Mouse (Mus musculus): Measurements from ENCODE around the gene Olfr56. TPM values are rescaled to one million over a fixed set of nuclear protein-coding genes. Genes with fewer than 3 reads are reported as not detected.
A peak's percentile ranks its signal among the peaks of the same experiment; 100 is the strongest.

Gene Olfr56
- polyA plus RNA-seq, 1 experiment, result 0.75 TPM

GRCm38 (mm10) chr11:49084875-49085274, 106.2 kb downstream of the Olfr56 start:
- no peaks in the 10 kb centered on the region for H3K36me3 ChIP-seq (ENCODE audit: control insufficient read depth, insufficient read depth, low read length)
- no peaks in the 10 kb centered on the region for H3K27me3 ChIP-seq (ENCODE audit: control insufficient read depth, insufficient read depth, low read length)
- TF ChIP-seq CTCF (IDR thresholded peaks at IDR 0.05; ENCODE audit: borderline replicate concordance, control insufficient read depth, extremely low read depth, insufficient read depth, low read length, poor library complexity), result no peak
- TF ChIP-seq POLR2A (IDR thresholded peaks at IDR 0.05; ENCODE audit: control insufficient read depth, extremely low read depth, insufficient read depth, low read length, poor library complexity), result no peak
- H3K4me3 ChIP-seq (ENCODE audit: control insufficient read depth, insufficient read depth, low read length), result no peak overlapping the region
- H3K27ac ChIP-seq (ENCODE audit: control insufficient read depth, insufficient read depth, low read length), result peak overlapping the region; percentile 55; the same call in 1 of the 2 replicates
- peak; percentile 61 for DNase-seq
- H3K4me1 ChIP-seq (replicated peaks; ENCODE audit: control insufficient read depth, insufficient read depth, low read length), result peaks cover 17% of the 10 kb centered on the region
- WGBS, result 4% methylated on average over 3 of the region's 3 CpGs

DNA sequence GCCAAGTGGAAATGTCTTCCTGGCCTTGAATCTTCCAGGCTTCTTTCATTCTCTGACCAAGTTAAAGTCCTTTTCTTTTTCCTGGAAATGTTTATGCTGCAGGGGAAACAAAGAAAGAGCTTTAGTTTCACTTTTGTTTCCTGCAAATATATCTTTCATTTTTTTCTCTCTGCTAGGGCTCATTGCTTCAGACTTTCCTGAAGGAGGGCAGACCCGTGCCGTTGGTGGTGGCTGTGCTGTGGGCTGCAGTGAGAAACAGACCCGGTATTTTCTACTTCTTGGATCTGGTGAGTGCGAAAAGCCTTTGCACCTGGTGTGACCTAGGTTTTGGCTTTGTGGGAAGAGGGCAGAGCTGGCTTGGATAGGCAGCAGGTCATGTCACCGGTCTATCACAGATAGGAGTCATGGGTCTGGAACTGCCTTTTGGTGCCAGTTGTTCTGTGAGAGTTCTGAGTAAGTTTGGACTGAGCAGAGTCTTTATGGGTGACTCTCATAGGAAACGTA, 108.2 kb downstream of the Olfr56 start:
- Histone ChIP-seq H3K27ac (ENCODE audit: control insufficient read depth, insufficient read depth, low read length) (peak overlapping the region; percentile 99), H3K36me3 (ENCODE audit: control insufficient read depth, insufficient read depth, low read length) (peaks cover 3% of the 10 kb centered on the region; the same call in 1 of the 2 replicates), H3K27me3 (ENCODE audit: control insufficient read depth, insufficient read depth, low read length) (no peaks in the 10 kb centered on the region), H3K4me1 (replicated peaks; ENCODE audit: control insufficient read depth, insufficient read depth, low read length) (peaks cover 14% of the 10 kb centered on the region), H3K4me3 (ENCODE audit: control insufficient read depth, insufficient read depth, low read length) (peak overlapping the region; percentile 77)
- under 1% methylated on average over 6 of the region's 6 CpGs for WGBS
- TF ChIP-seq POLR2A (IDR thresholded peaks at IDR 0.05; ENCODE audit: control insufficient read depth, extremely low read depth, insufficient read depth, low read length, poor library complexity), result no peak; the same call in 1 of the 2 replicates
- no peak for TF ChIP-seq CTCF (IDR thresholded peaks at IDR 0.05; ENCODE audit: borderline replicate concordance, control insufficient read depth, extremely low read depth, insufficient read depth, low read length, poor library complexity)
- peak; percentile 43 for DNase-seq

- H3K36me3 ChIP-seq (ENCODE audit: control insufficient read depth, insufficient read depth, low read length), result peaks cover 3% of the 10 kb centered on the region; the same call in 1 of the 2 replicates
- TF ChIP-seq CTCF (IDR thresholded peaks at IDR 0.05; ENCODE audit: borderline replicate concordance, control insufficient read depth, extremely low read depth, insufficient read depth, low read length, poor library complexity) (no peak), POLR2A (IDR thresholded peaks at IDR 0.05; ENCODE audit: control insufficient read depth, extremely low read depth, insufficient read depth, low read length, poor library complexity) (no peak)
Observed at GRCm38 (mm10) chr11:49087830-49088616, 109.3 kb downstream of the Olfr56 start.

DNA sequence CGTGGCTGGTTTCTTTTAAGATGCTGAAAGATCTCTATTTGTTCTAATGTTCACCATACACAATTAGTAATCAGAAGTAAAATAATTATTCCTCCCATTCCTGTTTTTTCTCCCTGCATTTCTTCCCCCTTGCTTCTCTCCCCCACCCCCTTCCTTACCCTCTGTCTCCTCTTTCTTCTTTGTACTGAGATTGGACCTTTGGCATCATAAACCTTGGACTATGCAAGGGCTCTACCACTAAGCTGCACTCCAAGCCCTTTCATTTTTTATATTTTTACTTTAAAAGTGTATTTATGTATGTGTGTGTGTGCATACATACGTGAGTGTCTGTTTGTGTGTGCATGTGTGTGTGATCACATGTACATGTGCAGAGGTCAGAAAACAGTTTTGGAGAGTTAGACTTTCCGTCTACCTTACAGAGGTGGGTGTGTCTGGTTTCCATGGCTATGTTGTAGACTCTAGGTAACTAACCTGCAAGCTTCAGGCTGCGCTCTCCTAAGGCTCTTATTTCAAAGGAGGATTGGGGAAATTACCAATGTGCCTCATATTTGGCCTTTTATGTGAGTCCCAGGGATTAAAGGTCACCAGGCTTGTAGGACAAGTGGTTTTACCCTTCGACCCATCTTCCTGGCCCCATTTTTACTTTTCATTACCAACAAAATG, 110.4 kb downstream of the Olfr56 start:
- TF ChIP-seq POLR2A (IDR thresholded peaks at IDR 0.05; ENCODE audit: control insufficient read depth, extremely low read depth, insufficient read depth, low read length, poor library complexity) (no peak), CTCF (IDR thresholded peaks at IDR 0.05; ENCODE audit: borderline replicate concordance, control insufficient read depth, extremely low read depth, insufficient read depth, low read length, poor library complexity) (no peak)
- H3K27ac ChIP-seq (ENCODE audit: control insufficient read depth, insufficient read depth, low read length), result no peak overlapping the region; the same call in 1 of the 2 replicates
- peaks cover 22% of the 10 kb centered on the region for H3K4me1 ChIP-seq (replicated peaks; ENCODE audit: control insufficient read depth, insufficient read depth, low read length)
- 77% methylated on average over 5 of the region's 5 CpGs for WGBS
- DNase-seq, result no peak
- H3K4me3 ChIP-seq (ENCODE audit: control insufficient read depth, insufficient read depth, low read length), result no peak overlapping the region
- H3K36me3 ChIP-seq (ENCODE audit: control insufficient read depth, insufficient read depth, low read length), result peaks cover 3% of the 10 kb centered on the region; the same call in 1 of the 2 replicates
- H3K27me3 ChIP-seq (ENCODE audit: control insufficient read depth, insufficient read depth, low read length), result no peaks in the 10 kb centered on the region

More at GRCm38 (mm10) chr11:49087830-49088616, 109.3 kb downstream of the Olfr56 start:
- DNase-seq, result peak; percentile 74
- H3K27ac ChIP-seq (ENCODE audit: control insufficient read depth, insufficient read depth, low read length), result peak overlapping the region; percentile 84
- 2% methylated on average over 22 of the region's 22 CpGs for WGBS
- H3K4me1 ChIP-seq (replicated peaks; ENCODE audit: control insufficient read depth, insufficient read depth, low read length), result peaks cover 23% of the 10 kb centered on the region
- H3K27me3 ChIP-seq (ENCODE audit: control insufficient read depth, insufficient read depth, low read length), result no peaks in the 10 kb centered on the region
- H3K4me3 ChIP-seq (ENCODE audit: control insufficient read depth, insufficient read depth, low read length), result peak overlapping the region; percentile 66

- TF ChIP-seq POLR2A (IDR thresholded peaks at IDR 0.05; ENCODE audit: control insufficient read depth, extremely low read depth, insufficient read depth, low read length, poor library complexity) (no peak), CTCF (IDR thresholded peaks at IDR 0.05; ENCODE audit: borderline replicate concordance, control insufficient read depth, extremely low read depth, insufficient read depth, low read length, poor library complexity) (no peak)
- Histone ChIP-seq H3K36me3 (ENCODE audit: control insufficient read depth, insufficient read depth, low read length) (peaks cover 3% of the 10 kb centered on the region; the same call in 1 of the 2 replicates), H3K4me3 (ENCODE audit: control insufficient read depth, insufficient read depth, low read length) (no peak overlapping the region), H3K27ac (ENCODE audit: control insufficient read depth, insufficient read depth, low read length) (no peak overlapping the region), H3K27me3 (ENCODE audit: control insufficient read depth, insufficient read depth, low read length) (no peaks in the 10 kb centered on the region), H3K4me1 (replicated peaks; ENCODE audit: control insufficient read depth, insufficient read depth, low read length) (peaks cover 24% of the 10 kb centered on the region)
- WGBS, result 77% methylated on average over 3 of the region's 3 CpGs
- DNase-seq, result no peak
Observed at GRCm38 (mm10) chr11:49089735-49090507, 111.2 kb downstream of the Olfr56 start.

GRCm38 (mm10) chr11:49090551-49090950, 111.9 kb downstream of the Olfr56 start:
- no peak overlapping the region for H3K4me3 ChIP-seq (ENCODE audit: control insufficient read depth, insufficient read depth, low read length)
- 57% methylated on average over 5 of the region's 5 CpGs for WGBS
- DNase-seq, result no peak
- H3K27ac ChIP-seq (ENCODE audit: control insufficient read depth, insufficient read depth, low read length), result no peak overlapping the region; the same call in 1 of the 2 replicates
- no peaks in the 10 kb centered on the region for H3K27me3 ChIP-seq (ENCODE audit: control insufficient read depth, insufficient read depth, low read length)
- no peak for TF ChIP-seq CTCF (IDR thresholded peaks at IDR 0.05; ENCODE audit: borderline replicate concordance, control insufficient read depth, extremely low read depth, insufficient read depth, low read length, poor library complexity)
- TF ChIP-seq POLR2A (IDR thresholded peaks at IDR 0.05; ENCODE audit: control insufficient read depth, extremely low read depth, insufficient read depth, low read length, poor library complexity), result no peak
- peaks cover 29% of the 10 kb centered on the region for H3K4me1 ChIP-seq (replicated peaks; ENCODE audit: control insufficient read depth, insufficient read depth, low read length)
- peaks cover 9% of the 10 kb centered on the region for H3K36me3 ChIP-seq (ENCODE audit: control insufficient read depth, insufficient read depth, low read length)
